Mouse (Mus musculus) embryonic facial prominence, embryonic 11.5 days (tissue): ENCODE measurements around the gene Iscu. TPM values are rescaled to one million over a fixed set of nuclear protein-coding genes. Genes with fewer than 3 reads are reported as not detected.
"Not testable (repeated sequence)": the region's sequence is repeated elsewhere in the genome, so short reads cannot be mapped to it uniquely, and the experiment has no call there.

Experiments used
- ATAC-seq: fragments of 200-750 bp; cut with Nextera tagmentation; replicated peaks from 2 replicates; pipeline ENCODE4 v1.8.0; 2017; ENCODE audit warnings: low read depth; ENCODE audit not compliant: insufficient number of reproducible peaks, low FRiP score, low TSS enrichment
- DNase-seq: peaks from one replicate; pipeline ENCODE4 v3.0.0-alpha.2; 2015; ENCODE audit warnings: low spot score
- H3K27ac ChIP-seq: fragments of 300-500 bp; sonication (generic); replicated peaks from 2 replicates; pipeline ENCODE4 v1.5.1; 2014; ENCODE audit warnings: mild to moderate bottlenecking, low read depth, low read length, control low read depth
- H3K27me3 ChIP-seq: fragments of 300-500 bp; sonication (generic); 2 replicates; pipeline ENCODE4 v1.6.1; 2014; ENCODE audit warnings: mild to moderate bottlenecking, low read length, moderate library complexity, mixed read lengths; ENCODE audit not compliant: control insufficient read depth, insufficient read depth
- H3K36me3 ChIP-seq: fragments of 300-500 bp; sonication (generic); replicated peaks from 2 replicates; pipeline ENCODE4 v1.6.1; 2014; ENCODE audit warnings: low read depth, mild to moderate bottlenecking, low read length, moderate library complexity, mixed read lengths; ENCODE audit not compliant: control insufficient read depth, insufficient read depth
- H3K4me1 ChIP-seq: fragments of 300-500 bp; sonication (generic); 2 replicates; pipeline ENCODE4 v1.6.1; 2014; ENCODE audit warnings: low read length, mixed read lengths; ENCODE audit not compliant: control insufficient read depth, insufficient read depth
- H3K4me2 ChIP-seq: fragments of 300-500 bp; sonication (generic); 2 replicates; pipeline ENCODE4 v1.6.1; 2014; ENCODE audit warnings: low read depth, mild to moderate bottlenecking, control low read depth, low read length, moderate library complexity
- H3K4me3 ChIP-seq: fragments of 300-500 bp; sonication (generic); 2 replicates; pipeline ENCODE4 v1.5.1; 2014; ENCODE audit warnings: low read depth, low read length, control low read depth
- H3K9ac ChIP-seq: fragments of 300-500 bp; sonication (generic); replicated peaks from 2 replicates; pipeline ENCODE4 v1.6.1; 2014; ENCODE audit warnings: mild to moderate bottlenecking, control low read depth, low read length
- H3K9me3 ChIP-seq: fragments of 300-500 bp; sonication (generic); replicated peaks from 2 replicates; pipeline ENCODE4 v1.6.1; 2016; ENCODE audit warnings: mild to moderate bottlenecking, low read length, inconsistent platforms, mixed read lengths; ENCODE audit not compliant: control insufficient read depth
- WGBS: fragments of 180-500 bp; shearing (Covaris S2); extraction: QIAGEN DNeasy Blood & Tissue Kit; methylation state at CpG from one replicate; pipeline ENCODE4 v1.1.7; 2014; 5-methylcytosine and 5-hydroxymethylcytosine counted together
- polyA plus RNA-seq: library from polyadenylated mRNA; unstranded; fragments of >200 nt; fragmentation: Nextera tagmentation; extraction: Ambion mirVana; gene quantifications from 2 replicates; pipeline ENCODE4 v1.2.1, GENCODE M21; 2014

Iscu gene
- polyA plus RNA-seq, 1 experiment from 2014 or later, result 113 TPM

DNA sequence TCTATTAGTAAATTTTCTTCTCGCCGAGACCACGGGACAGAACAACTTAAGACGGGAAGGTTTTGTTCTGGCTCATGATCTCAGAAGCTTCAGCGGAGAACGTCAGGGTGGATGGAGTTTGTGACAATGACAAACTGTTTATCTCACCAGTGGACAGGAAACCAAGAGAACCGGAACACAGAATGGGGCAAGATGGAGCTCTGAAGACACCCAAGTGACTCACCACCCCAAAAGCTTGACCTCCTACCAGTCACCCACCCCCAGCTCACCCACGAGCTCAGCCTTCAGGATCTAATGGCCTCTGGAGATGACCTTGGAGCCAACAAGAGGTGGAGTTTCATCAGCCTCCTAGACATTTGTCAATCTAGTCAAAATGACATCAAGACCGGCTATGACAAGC, 32.8 kb downstream of the Iscu start:
- Histone ChIP-seq H3K27ac (no peak overlapping the region), H3K4me2 (no peak overlapping the region), H3K9me3 (no peaks in the 10 kb centered on the region), H3K4me3 (no peak overlapping the region), H3K9ac (no peak overlapping the region), H3K27me3 (no peaks in the 10 kb centered on the region), H3K36me3 (no peaks in the 10 kb centered on the region), H3K4me1 (peaks cover 9% of the 10 kb centered on the region)
- DNase-seq, result no peak
- WGBS, result 88% methylated on average over 9 of the region's 9 CpGs
- ATAC-seq, result no peak

DNA sequence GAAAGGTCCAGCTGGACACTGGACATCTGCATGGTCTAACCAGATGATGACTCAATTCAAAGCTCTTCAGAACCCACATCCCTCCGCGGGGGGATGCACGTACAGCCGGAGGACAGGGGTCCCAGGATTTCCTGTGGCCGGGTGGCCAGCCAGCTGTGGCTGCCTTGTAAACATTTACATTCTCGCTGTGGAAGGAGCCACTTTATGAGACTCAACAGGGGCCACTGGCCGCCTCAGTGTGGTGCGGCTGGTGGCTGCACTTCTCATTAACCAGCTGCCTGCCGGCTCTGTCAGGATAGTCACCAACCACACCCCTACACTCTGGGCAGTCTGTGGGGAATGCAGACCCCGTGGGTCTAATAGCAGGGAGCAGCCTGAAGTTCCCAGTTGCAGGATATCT, 33.9 kb downstream of the Iscu start:
- Histone ChIP-seq H3K4me2 (no peak overlapping the region), H3K27ac (no peak overlapping the region), H3K9ac (no peak overlapping the region), H3K9me3 (no peaks in the 10 kb centered on the region), H3K27me3 (no peaks in the 10 kb centered on the region), H3K36me3 (no peaks in the 10 kb centered on the region), H3K4me3 (no peak overlapping the region), H3K4me1 (peaks cover 4% of the 10 kb centered on the region)
- 30% methylated on average over 10 of the region's 10 CpGs for WGBS
- ATAC-seq, result no peak
- DNase-seq, result no peak

DNA sequence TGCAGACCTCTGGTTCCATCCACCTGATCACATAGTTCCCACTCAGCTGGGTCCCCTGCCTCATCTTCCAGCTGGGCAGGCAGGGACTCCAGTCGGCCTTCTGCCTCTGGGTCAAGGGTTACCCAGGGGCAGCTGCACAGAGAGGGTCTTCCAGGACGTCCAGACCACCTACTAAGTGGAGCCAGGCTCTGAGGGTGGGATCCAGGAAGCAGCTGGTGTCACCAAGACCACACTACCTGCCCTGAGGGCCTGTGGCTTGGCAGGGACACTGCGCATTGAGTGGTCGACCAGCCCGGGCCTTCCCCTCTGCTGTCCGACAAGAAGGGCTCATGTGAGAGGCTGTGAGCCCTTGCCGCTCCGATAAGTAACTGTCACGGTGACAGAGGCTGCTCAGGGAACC, 35.2 kb downstream of the Iscu start:
- Histone ChIP-seq H3K36me3 (no peaks in the 10 kb centered on the region), H3K9ac (no peak overlapping the region), H3K4me3 (no peak overlapping the region), H3K4me1 (peaks cover 4% of the 10 kb centered on the region), H3K4me2 (no peak overlapping the region), H3K27ac (peak overlapping the region; percentile 48; the same call in 1 of the 2 replicates), H3K27me3 (no peaks in the 10 kb centered on the region), H3K9me3 (no peaks in the 10 kb centered on the region)
- WGBS, result 12% methylated on average over 9 of the region's 9 CpGs
- DNase-seq (no peak), ATAC-seq (no peak)

DNA sequence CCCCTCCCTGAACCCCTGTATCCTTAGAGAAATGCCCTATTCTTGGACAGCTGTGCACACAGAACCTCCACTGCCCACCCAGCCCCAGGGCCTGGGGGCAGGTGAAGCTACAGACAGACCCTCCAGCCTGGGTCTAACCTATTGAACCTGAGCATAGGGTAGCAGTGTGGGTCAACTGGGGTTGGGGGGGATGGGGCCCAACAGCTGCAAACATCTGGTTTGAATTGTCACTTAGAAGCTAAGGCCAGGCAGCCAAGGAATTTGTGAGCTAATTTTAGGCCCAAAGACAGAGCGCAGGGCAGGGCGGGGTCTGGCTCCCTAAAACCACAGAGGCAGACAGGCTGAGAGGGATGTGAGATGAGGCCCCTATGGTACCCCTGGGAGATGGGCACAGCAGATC, 35.6 kb downstream of the Iscu start:
- Histone ChIP-seq H3K4me1 (peaks cover 4% of the 10 kb centered on the region), H3K9ac (no peak overlapping the region; the same call in 1 of the 2 replicates), H3K27me3 (no peaks in the 10 kb centered on the region), H3K9me3 (no peaks in the 10 kb centered on the region), H3K27ac (peak overlapping the region; percentile 48; the same call in 1 of the 2 replicates), H3K4me3 (no peak overlapping the region), H3K36me3 (no peaks in the 10 kb centered on the region), H3K4me2 (peak overlapping the region; percentile 10; the same call in 1 of the 2 replicates)
- DNase-seq (peak; percentile 76), ATAC-seq (0 out of 2 replicates have a peak, but pooled peaks have one; percentile 8)
- 5% methylated on average over 2 of the region's 2 CpGs for WGBS

DNA sequence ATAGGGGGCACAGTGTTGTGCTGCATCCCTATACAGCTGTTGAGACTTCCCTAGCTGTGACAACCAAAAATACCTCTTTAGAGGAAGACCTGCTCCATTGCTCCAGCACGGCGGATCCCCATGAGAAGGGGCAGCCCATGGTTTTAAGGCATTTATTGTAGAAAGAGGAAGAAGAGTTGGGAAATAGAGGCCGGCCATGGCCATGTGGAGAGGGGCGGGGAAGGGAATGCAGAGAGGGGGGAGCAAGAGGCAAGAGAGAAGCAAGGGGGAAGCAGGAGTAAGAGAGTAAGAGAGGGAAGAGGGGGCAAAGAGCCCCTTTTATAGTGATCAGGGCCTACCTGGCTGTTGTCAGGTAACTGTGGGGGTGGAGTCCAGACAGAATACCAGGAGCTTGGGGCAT, 37.6 kb downstream of the Iscu start:
- peaks cover 4% of the 10 kb centered on the region for H3K4me1 ChIP-seq
- DNase-seq (no peak), ATAC-seq (no peak)
- H3K27ac ChIP-seq, result no peak overlapping the region
- H3K4me3 ChIP-seq, result no peak overlapping the region
- H3K27me3 ChIP-seq, result no peaks in the 10 kb centered on the region
- H3K9me3 ChIP-seq, result no peaks in the 10 kb centered on the region
- no peak overlapping the region for H3K4me2 ChIP-seq
- no peaks in the 10 kb centered on the region for H3K36me3 ChIP-seq
- no peak overlapping the region for H3K9ac ChIP-seq
- 95% methylated on average over 4 of the region's 4 CpGs for WGBS

DNA sequence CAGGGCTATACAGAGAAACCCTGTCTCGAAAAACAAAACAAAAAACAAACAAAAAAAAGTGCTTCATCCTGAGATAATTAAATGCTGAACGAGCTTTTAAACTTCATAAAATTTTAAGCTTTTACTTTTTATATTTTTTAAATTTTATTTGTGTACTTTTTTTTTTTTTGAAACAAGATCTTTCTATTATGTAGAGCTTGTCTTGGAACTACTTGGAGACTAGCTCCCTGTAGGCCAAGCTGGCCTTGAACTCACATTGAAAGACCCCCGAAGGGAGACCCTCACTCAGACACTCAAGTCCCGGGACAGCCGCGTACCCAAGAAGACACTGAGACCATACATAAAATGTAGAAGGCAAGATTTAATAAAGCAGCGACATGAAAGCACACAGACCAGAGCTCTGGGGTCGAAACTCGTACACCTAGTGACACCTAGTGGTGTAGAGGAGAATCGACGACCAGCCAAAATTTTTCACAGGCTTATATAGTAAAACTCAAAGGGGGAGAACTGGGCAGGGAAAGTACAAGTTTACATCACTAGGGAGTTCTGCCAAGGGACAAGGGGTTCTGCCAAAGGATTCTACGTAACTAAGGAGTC, 39.4 kb downstream of the Iscu start:
- not testable (repeated sequence) for H3K4me3 ChIP-seq, H3K9me3 ChIP-seq, H3K36me3 ChIP-seq, H3K4me1 ChIP-seq, H3K27ac ChIP-seq, H3K4me2 ChIP-seq, H3K9ac ChIP-seq, DNase-seq, H3K27me3 ChIP-seq, ATAC-seq
- 20% methylated on average over 11 of the region's 12 CpGs for WGBS

DNA sequence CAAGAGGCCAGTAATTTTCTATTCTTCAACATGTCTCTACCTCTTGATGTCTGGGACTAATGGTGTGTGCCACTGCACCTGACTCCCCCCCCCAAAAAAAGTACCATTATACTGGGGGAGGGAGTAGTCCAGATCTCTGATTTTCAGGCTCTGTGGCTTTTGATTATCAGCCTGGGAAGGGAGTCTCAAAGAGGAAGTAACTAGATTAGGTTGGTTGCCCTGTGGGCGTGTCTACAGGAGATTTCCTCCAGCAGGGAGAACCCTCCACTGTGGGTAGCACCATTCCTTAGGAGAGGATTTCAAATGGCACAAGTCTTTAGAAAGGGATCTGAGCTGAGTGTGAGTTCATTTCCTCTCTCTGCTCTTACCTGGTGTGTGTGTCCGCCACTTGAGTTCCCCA, 40.1 kb downstream of the Iscu start:
- no peak for DNase-seq
- Histone ChIP-seq H3K4me1 (peaks cover 3% of the 10 kb centered on the region), H3K9me3 (no peaks in the 10 kb centered on the region), H3K36me3 (no peaks in the 10 kb centered on the region), H3K4me3 (no peak overlapping the region), H3K27me3 (no peaks in the 10 kb centered on the region), H3K9ac (no peak overlapping the region), H3K27ac (no peak overlapping the region), H3K4me2 (no peak overlapping the region)
- no peak for ATAC-seq
- 98% methylated on average over 2 of the region's 2 CpGs for WGBS

DNA sequence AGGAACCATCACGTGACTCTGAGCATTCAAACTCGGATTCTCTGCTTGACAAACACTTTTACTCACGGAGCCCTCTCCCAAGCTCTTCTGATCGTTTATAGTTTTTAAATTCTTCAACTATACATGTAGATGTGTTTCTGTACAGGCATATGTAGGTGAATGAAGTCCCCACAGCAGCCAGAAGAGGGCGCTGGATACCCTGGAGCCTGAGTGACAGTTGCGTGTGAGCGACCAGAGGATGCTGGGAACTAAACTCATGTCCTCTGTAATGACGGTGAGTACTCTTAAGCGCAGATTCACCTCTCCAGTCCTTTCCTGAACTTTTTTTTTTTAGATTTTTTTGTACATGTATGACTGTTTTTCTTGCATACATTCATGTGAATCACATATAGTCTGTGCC, 41.1 kb downstream of the Iscu start:
- H3K36me3 ChIP-seq, result no peaks in the 10 kb centered on the region
- DNase-seq (no peak), ATAC-seq (no peak)
- H3K4me1 ChIP-seq, result no peaks in the 10 kb centered on the region
- H3K4me2 ChIP-seq, result no peak overlapping the region
- no peaks in the 10 kb centered on the region for H3K9me3 ChIP-seq
- no peak overlapping the region for H3K9ac ChIP-seq
- 26% methylated on average over 9 of the region's 9 CpGs for WGBS
- no peak overlapping the region for H3K4me3 ChIP-seq
- H3K27ac ChIP-seq, result no peak overlapping the region
- H3K27me3 ChIP-seq, result no peaks in the 10 kb centered on the region
